Mouse (Mus musculus) hindbrain, embryonic 16.5 days (tissue): ENCODE data around the gene Tuba1a. TPM values are rescaled to one million over a fixed set of nuclear protein-coding genes. Genes with fewer than 3 reads are reported as not detected.

Experiments
- ATAC-seq: fragments of 200-750 bp; cut with Nextera tagmentation; 2 replicates; pipeline ENCODE4 v1.8.0; 2017; ENCODE audit warnings: moderate TSS enrichment, moderate library complexity
- H3K27ac ChIP-seq: fragments of 300-500 bp; sonication (generic); 2 replicates; pipeline ENCODE4 v1.5.1; 2014; ENCODE audit warnings: low read depth, mild to moderate bottlenecking, control low read depth, low read length, moderate library complexity
- H3K27me3 ChIP-seq: fragments of 300-500 bp; sonication (generic); replicated peaks from 2 replicates; pipeline ENCODE4 v1.6.1; 2014; ENCODE audit warnings: low read length; ENCODE audit not compliant: control insufficient read depth, insufficient read depth
- H3K36me3 ChIP-seq: fragments of 300-500 bp; sonication (generic); 2 replicates; pipeline ENCODE4 v1.6.1; 2014; ENCODE audit warnings: mild to moderate bottlenecking, low read length, moderate library complexity, mixed read lengths; ENCODE audit not compliant: control insufficient read depth, insufficient read depth
- H3K4me1 ChIP-seq: fragments of 300-500 bp; sonication (generic); 2 replicates; pipeline ENCODE4 v1.6.1; 2014; ENCODE audit warnings: low read depth, low read length; ENCODE audit not compliant: control insufficient read depth, insufficient read depth
- H3K4me2 ChIP-seq: fragments of 300-500 bp; sonication (generic); 2 replicates; pipeline ENCODE4 v1.6.1; 2014; ENCODE audit warnings: mild to moderate bottlenecking, low read length, control low read depth, moderate library complexity
- H3K4me3 ChIP-seq: fragments of 300-500 bp; sonication (generic); 2 replicates; pipeline ENCODE4 v1.5.1; 2014; ENCODE audit warnings: mild to moderate bottlenecking, low read length, control low read depth, moderate library complexity
- H3K9ac ChIP-seq: fragments of 300-500 bp; sonication (generic); 2 replicates; pipeline ENCODE4 v1.6.1; 2014; ENCODE audit warnings: low read depth, mild to moderate bottlenecking, control low read depth, low read length, moderate library complexity
- H3K9me3 ChIP-seq: fragments of 300-500 bp; sonication (generic); 2 replicates; pipeline ENCODE4 v1.6.1; 2014; ENCODE audit warnings: mild to moderate bottlenecking, low read length, moderate library complexity; ENCODE audit not compliant: control insufficient read depth
- WGBS: fragments of 180-500 bp; shearing (Covaris S2); extraction: QIAGEN DNeasy Blood & Tissue Kit; methylation state at CpG from one replicate; pipeline ENCODE4 v1.1.7; 2014; 5-methylcytosine and 5-hydroxymethylcytosine counted together
- polyA plus RNA-seq: library from polyadenylated mRNA; unstranded; fragments of >200 nt; fragmentation: Nextera tagmentation; extraction: Ambion mirVana; gene quantifications from 2 replicates; pipeline ENCODE4 v1.2.1, GENCODE M21; 2015

Gene Tuba1a
- polyA plus RNA-seq, 1 experiment from 2014 or later = 15,543 TPM

DNA sequence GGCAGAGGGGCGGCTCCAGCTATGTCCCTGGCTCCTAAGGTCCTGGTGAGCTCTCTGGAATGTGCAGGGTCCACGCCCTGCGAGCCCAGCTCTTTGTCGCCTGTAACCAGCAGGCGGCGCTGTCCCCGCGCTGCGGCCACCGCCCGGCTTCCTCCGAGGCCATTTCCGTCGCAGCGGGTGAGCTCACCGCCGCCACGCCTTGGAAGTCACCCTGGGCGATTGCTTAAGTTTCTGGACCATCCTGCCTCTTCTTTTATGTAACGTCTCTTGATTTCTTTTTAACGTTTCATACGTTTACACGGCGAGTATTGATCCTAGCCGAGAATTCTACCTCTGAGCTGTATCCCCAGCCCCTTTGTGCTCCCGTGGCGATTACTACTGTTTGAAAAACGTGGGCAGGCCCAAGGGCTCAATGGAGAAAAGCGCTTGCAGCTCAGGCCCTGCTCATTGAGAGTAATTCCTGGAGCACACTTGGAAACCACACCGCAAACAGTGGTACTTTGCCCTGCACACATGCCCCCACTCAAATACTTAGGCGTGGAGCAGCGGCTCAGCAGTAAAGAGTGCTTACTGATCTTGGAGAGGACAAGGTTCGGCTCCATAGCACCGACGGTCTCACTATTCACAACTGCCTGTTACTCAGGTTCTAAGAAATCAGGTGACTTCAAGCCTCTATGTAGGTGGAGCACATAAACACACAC lies 39.7 kb upstream of the Tuba1a start:
- Histone ChIP-seq H3K4me2 (peak overlapping the region; percentile 73), H3K4me1 (peaks cover 46% of the 10 kb centered on the region)
- WGBS = 1% methylated on average over 35 of the region's 35 CpGs

DNA sequence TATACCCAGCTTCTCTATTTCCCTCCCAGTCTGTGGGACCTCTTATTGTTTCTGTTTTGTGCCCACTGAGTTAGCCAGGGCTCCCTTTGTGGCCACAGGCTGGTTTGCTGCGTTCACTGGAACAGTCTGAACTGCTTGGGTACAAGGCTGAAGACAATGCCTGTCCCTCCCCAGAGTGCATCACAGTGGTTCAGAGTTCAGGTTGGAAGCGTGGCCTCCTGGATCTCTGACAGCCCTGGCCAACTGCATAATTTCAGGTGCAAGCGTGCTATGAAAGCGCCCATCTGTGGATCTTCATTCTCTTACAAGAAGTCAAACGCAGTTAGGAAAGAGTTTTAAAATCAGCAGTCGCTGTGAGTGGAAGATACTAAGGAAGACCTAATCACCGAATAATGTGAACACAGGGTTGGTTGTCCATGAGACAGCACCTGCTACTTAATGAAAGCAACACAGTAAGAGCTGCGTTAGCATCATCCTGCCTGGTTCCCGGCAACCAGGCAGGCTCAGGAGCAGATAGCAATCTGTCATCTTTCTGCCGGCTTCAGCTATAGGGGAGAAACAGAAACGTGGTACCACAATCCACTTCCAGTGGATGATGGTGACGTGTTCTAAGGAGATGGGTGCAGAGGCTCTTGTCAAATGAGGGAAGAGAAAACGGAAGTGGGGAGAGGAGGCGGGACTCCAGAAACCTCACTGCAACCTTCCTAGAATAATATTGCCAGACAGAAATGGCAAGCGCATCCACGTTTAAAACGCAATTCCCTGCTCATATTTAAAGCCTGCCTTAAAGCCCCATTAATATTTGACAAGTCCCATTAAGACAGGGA lies 38.8 kb upstream of the Tuba1a start:
- 12% methylated on average over 17 of the region's 17 CpGs for WGBS

More for the DNA sequence above, 39.7 kb upstream of the Tuba1a start:
- peak; percentile 84 for ATAC-seq
- no peaks in the 10 kb centered on the region for H3K36me3 ChIP-seq
- H3K27ac ChIP-seq = peak overlapping the region; percentile 98
- no peaks in the 10 kb centered on the region for H3K9me3 ChIP-seq
- H3K27me3 ChIP-seq = no peaks in the 10 kb centered on the region
- peak overlapping the region; percentile 72 for H3K9ac ChIP-seq
- peak overlapping the region; percentile 41 for H3K4me3 ChIP-seq

DNA sequence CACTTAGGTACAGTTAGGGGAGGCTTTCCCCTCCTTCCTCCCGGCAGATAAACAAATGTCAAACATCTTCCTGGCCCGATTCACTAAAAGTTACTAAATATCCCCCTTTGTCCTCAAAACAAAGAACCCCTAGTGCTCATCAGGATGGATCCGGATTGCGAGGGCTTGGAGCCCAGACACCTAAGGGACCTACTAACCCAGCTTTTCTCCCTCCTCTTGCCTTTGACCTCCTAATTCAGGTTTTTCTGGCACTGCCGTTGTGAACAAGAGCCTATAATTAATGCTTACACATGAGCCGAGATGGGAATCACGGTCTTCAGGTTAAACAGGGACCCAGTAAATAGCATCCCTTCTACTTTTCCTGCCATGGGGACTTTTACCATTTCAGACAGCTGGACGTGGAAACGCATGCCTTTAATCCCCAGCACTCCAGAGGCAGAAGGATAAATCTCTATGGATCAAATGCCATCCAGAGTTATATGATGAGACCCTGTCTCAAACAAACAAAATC lies 38.1 kb upstream of the Tuba1a start:
- no peaks in the 10 kb centered on the region for H3K36me3 ChIP-seq
- peak overlapping the region; percentile 72; the same call in 1 of the 2 replicates for H3K9ac ChIP-seq
- ATAC-seq = no peak
- peaks cover 58% of the 10 kb centered on the region for H3K4me1 ChIP-seq
- no peak overlapping the region for H3K4me3 ChIP-seq
- peak overlapping the region; percentile 73 for H3K4me2 ChIP-seq
- 3% methylated on average over 9 of the region's 9 CpGs for WGBS
- H3K27me3 ChIP-seq = no peaks in the 10 kb centered on the region
- peak overlapping the region; percentile 98 for H3K27ac ChIP-seq
- H3K9me3 ChIP-seq = no peaks in the 10 kb centered on the region

More for the DNA sequence above, 38.8 kb upstream of the Tuba1a start:
- Histone ChIP-seq H3K27ac (peak overlapping the region; percentile 98), H3K9me3 (no peaks in the 10 kb centered on the region), H3K36me3 (no peaks in the 10 kb centered on the region), H3K4me2 (peak overlapping the region; percentile 73), H3K27me3 (no peaks in the 10 kb centered on the region), H3K4me1 (peaks cover 53% of the 10 kb centered on the region), H3K4me3 (peak overlapping the region; percentile 41), H3K9ac (peak overlapping the region; percentile 72)
- peak; percentile 89 for ATAC-seq

GRCm38 (mm10) chr15:98990669-98991539 lies 37.4 kb upstream of the Tuba1a start:
- no peak for ATAC-seq
- Histone ChIP-seq H3K4me1 (peaks cover 58% of the 10 kb centered on the region), H3K36me3 (no peaks in the 10 kb centered on the region), H3K4me2 (peak overlapping the region; percentile 73), H3K27me3 (no peaks in the 10 kb centered on the region), H3K9ac (peak overlapping the region; percentile 72), H3K4me3 (peak overlapping the region; percentile 12), H3K27ac (peak overlapping the region; percentile 98), H3K9me3 (no peaks in the 10 kb centered on the region)
- WGBS = 8% methylated on average over 15 of the region's 15 CpGs

DNA sequence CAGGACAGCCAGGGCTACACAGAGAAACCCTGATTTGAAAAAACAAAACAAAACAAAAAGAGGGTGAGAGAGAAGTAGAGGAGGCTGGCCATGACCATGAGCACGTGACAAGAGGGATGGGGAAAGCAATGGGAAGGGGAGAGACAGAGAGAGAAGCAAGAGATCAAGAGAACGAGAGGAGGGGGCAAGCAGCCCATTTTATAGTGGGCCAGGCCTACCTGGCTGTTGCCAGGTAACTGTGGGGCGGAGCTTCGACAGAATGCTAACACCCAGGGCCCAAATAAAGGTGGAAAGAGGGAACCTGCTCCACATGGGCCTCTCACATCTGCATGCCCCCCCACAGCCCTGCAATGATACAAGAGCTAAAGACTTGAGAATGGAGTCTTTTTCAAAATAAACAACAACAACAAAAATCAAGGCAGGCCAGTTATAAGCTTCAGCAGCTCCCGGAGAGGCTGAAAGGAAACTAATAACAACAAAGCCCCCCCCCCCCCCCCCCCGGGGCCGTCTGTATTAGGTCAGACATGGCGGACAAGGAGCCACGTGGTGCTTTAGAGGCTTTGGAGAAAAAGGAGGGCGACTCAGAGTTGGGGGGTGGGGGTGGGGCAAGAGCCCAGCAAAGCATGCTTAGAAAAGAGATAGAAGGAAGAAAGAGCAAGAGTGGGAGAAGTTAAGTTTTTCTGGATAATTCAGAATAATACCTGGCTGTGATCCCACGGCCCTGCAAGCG lies 36.4 kb upstream of the Tuba1a start:
- Histone ChIP-seq H3K36me3 (no peaks in the 10 kb centered on the region), H3K9ac (peak overlapping the region; percentile 72), H3K4me1 (peaks cover 58% of the 10 kb centered on the region), H3K27ac (peak overlapping the region; percentile 98), H3K9me3 (no peaks in the 10 kb centered on the region), H3K4me2 (peak overlapping the region; percentile 73), H3K27me3 (no peaks in the 10 kb centered on the region), H3K4me3 (peak overlapping the region; percentile 12; the same call in 1 of the 2 replicates)
- ATAC-seq = no peak
- 13% methylated on average over 12 of the region's 12 CpGs for WGBS

DNA sequence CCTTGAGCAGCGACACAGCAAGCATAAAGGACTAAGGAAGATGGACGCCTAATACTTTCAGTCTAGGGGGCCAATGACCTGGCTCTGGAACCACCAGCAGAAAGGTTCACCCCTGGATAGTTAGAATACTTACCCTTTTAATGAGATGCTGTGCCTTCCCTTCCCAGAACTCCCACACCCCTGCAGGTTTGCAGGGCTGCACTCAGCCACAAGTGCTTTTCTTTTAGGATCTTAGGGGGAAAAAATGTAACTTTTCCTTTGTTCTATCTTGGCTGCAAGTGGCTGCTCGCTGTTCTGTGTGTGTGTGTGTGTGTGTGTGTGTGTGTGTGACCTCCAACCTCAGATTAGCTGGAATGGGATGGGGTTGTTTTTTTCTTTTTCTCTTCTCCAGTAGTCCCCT lies 35.3 kb upstream of the Tuba1a start:
- Histone ChIP-seq H3K9ac (0 out of 2 replicates have a peak overlapping the region, but pooled peaks have one; percentile 3), H3K27me3 (no peaks in the 10 kb centered on the region), H3K9me3 (no peaks in the 10 kb centered on the region), H3K36me3 (no peaks in the 10 kb centered on the region), H3K4me2 (peak overlapping the region; percentile 29), H3K27ac (peak overlapping the region; percentile 98), H3K4me1 (peaks cover 55% of the 10 kb centered on the region), H3K4me3 (no peak overlapping the region)
- no peak for ATAC-seq
- 51% methylated on average over 3 of the region's 3 CpGs for WGBS

DNA sequence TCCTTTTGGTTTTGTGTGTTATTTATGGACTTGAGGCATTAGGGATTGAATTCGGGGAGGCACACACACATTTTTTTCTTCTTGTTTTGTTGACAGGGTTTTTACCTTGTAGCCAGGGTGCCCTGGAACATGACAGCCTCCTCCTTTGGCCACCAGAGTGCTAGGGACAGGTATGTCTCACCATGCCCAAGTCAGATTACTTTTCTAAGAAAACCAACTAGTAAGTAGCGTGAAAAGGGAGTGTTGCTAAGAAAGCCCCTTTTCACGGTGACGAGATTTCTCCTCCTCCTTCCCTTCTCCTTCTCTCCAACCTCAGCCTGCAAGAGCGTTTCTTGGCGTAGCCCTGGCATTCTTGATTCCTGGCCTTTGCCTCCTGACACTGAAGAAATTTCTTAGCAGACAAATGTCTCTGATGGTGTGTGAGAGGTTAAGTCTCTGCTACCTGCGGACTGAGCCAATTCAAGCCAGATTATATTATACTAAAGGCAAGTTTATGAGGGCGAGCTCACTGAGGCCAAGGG lies 34.2 kb upstream of the Tuba1a start:
- no peak for ATAC-seq
- H3K4me3 ChIP-seq = peak overlapping the region; percentile 48
- peak overlapping the region; percentile 98 for H3K27ac ChIP-seq
- H3K9me3 ChIP-seq = no peaks in the 10 kb centered on the region
- H3K4me2 ChIP-seq = peak overlapping the region; percentile 85
- no peaks in the 10 kb centered on the region for H3K36me3 ChIP-seq
- 21% methylated on average over 8 of the region's 8 CpGs for WGBS
- peaks cover 55% of the 10 kb centered on the region for H3K4me1 ChIP-seq
- no peaks in the 10 kb centered on the region for H3K27me3 ChIP-seq
- H3K9ac ChIP-seq = peak overlapping the region; percentile 83

GRCm38 (mm10) chr15:98987077-98987630 lies 33.7 kb upstream of the Tuba1a start:
- no peak for ATAC-seq
- peaks cover 54% of the 10 kb centered on the region for H3K4me1 ChIP-seq

More at GRCm38 (mm10) chr15:98987077-98987630, 33.7 kb upstream of the Tuba1a start:
- 5% methylated on average over 7 of the region's 7 CpGs for WGBS
- H3K4me2 ChIP-seq = peak overlapping the region; percentile 85
- H3K27me3 ChIP-seq = no peaks in the 10 kb centered on the region
- no peaks in the 10 kb centered on the region for H3K9me3 ChIP-seq
- H3K36me3 ChIP-seq = no peaks in the 10 kb centered on the region
- H3K9ac ChIP-seq = peak overlapping the region; percentile 83
- H3K4me3 ChIP-seq = peak overlapping the region; percentile 48
- H3K27ac ChIP-seq = peak overlapping the region; percentile 98
